Mouse (Mus musculus) right cerebral cortex, adult 18-20 months (tissue): ENCODE measurements around the gene Tmem253.

ENCODE experiments used
- DNase-seq: peaks from one replicate; pipeline ENCODE4 v3.0.0; 2022; ENCODE audit warnings: mixed read lengths

Tmem253 gene

GRCm38 (mm10) chr14:52015445-52016100 is at the start of gene Tmem253:
Gene Tmem253 (plus strand): TSS chr14:52015658.
- DNase-seq, result no peak

GRCm38 (mm10) chr14:51967400-51967799 is 48.1 kb upstream of the Tmem253 start:
- no peak for DNase-seq

- no peak for DNase-seq
Measured at GRCm38 (mm10) chr14:51979252-51979651, 36.2 kb upstream of the Tmem253 start.

GRCm38 (mm10) chr14:51983251-51983650 is 32.2 kb upstream of the Tmem253 start:
- DNase-seq, result no peak

GRCm38 (mm10) chr14:51983855-51984246 is 31.6 kb upstream of the Tmem253 start:
- no peak for DNase-seq

- peak; percentile 66 for DNase-seq
Measured at GRCm38 (mm10) chr14:51984247-51985231, 30.9 kb upstream of the Tmem253 start, which contains the start of gene Arhgef40. Gene Arhgef40 (plus strand): TSS chr14:51984719.

- no peak for DNase-seq
Measured at GRCm38 (mm10) chr14:51985301-51986152, 29.9 kb upstream of the Tmem253 start.

- no peak for DNase-seq
Measured at GRCm38 (mm10) chr14:51986153-51986505, 29.3 kb upstream of the Tmem253 start.

GRCm38 (mm10) chr14:51987177-51987576 is 28.3 kb upstream of the Tmem253 start:
- DNase-seq, result no peak

GRCm38 (mm10) chr14:51988731-51989130 is 26.7 kb upstream of the Tmem253 start:
- no peak for DNase-seq

- DNase-seq, result no peak
Measured at GRCm38 (mm10) chr14:51989461-51989970, 25.9 kb upstream of the Tmem253 start.

- no peak for DNase-seq
Measured at GRCm38 (mm10) chr14:51994453-51994852, 21.0 kb upstream of the Tmem253 start.

GRCm38 (mm10) chr14:51995219-51995871 is 20.1 kb upstream of the Tmem253 start:
- no peak for DNase-seq

GRCm38 (mm10) chr14:51996231-51996841 is 19.1 kb upstream of the Tmem253 start:
- no peak for DNase-seq

- DNase-seq, result no peak
Measured at GRCm38 (mm10) chr14:51996866-51997265, 18.6 kb upstream of the Tmem253 start.

- DNase-seq, result no peak
Measured at GRCm38 (mm10) chr14:51997483-51997882, 18.0 kb upstream of the Tmem253 start.

- DNase-seq, result peak; percentile 89
Measured at GRCm38 (mm10) chr14:52003981-52004495, 11.4 kb upstream of the Tmem253 start.

GRCm38 (mm10) chr14:52005141-52005540 is 10.3 kb upstream of the Tmem253 start:
- no peak for DNase-seq

- DNase-seq, result no peak
Measured at GRCm38 (mm10) chr14:52005616-52006015, 9.8 kb upstream of the Tmem253 start.

- DNase-seq, result no peak
Measured at GRCm38 (mm10) chr14:52006241-52006640, 9.2 kb upstream of the Tmem253 start.

- no peak for DNase-seq
Measured at GRCm38 (mm10) chr14:52006771-52007170, 8.7 kb upstream of the Tmem253 start.
